Mouse (Mus musculus): ENCODE measurements around the gene Arhgef17. TPM values are rescaled to one million over a fixed set of nuclear protein-coding genes. Genes with fewer than 3 reads are reported as not detected.

Gene Arhgef17
- 7.3 and 7.6 TPM in 2 replicates for polyA plus RNA-seq (2015; fragmentation: Nextera tagmentation; extraction: Ambion mirVana)

DNA sequence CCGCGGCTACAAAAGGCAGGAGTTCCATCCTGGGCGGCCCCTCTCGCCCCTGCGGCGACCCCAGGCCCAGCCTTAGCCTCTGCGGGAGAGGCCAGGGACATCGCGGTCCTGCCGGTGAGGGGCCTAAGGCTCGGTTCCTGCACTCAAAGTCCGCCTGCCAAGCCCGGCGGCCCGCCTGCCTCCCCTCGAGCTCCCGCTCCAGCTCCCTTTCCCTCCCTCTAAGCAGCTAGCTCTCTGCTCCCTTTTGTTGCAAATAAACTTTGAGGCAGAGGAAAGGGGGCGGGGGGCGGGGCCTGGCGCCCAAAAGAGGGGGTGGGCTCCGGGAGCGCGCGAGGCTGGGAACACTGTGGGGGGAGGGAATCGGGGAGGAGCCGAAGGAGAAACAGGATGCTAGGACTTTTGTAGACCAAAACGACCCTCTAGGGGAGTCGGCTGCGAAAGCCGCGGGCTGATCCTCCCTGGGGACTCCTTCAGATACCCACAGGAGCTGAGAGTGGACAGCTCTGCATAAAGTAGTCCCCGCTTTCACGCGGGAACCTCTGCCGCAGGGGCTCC, at the start of gene Arhgef17:
Arhgef17 (minus strand) TSS at position 182 of the 555 bp plus-strand sequence.
- Histone ChIP-seq H3K9me3 (no peaks in the 10 kb centered on the region), H3K4me3 (peak within 1 kb of the TSS; percentile 55), H3K27ac (replicated peaks) (peak within 1 kb of the TSS; percentile 81), H3K9ac (replicated peaks) (peak within 1 kb of the TSS; percentile 50), H3K36me3 (no peaks in the 10 kb centered on the region), H3K4me2 (replicated peaks) (peak within 1 kb of the TSS; percentile 89), H3K27me3 (peaks cover 5% of the 10 kb centered on the region; the same call in 1 of the 2 replicates), H3K4me1 (peaks cover 53% of the 10 kb centered on the region)
- peak; percentile 79 for ATAC-seq (replicated peaks)
- WGBS, result 1% methylated on average over 34 of the region's 35 CpGs

DNA sequence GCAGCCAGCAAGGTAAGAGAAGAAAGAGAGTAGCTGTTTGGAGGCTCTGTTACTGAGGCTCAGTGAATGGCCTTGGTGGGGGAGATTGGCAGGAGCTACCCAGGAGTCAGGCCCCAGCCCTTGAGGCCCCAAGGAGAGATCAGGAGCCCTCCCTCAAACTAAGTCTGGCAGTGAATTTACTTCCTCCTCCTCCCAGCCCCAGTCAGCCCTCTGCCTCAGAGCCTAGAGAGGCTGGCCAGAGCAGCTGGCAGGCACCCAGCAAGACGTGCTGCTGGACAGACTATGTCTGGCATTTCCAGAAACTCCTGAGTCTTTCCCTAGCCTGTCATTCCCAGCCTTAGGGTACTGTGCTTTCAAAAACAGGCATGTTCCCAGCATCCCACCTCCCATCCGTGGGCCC, 47.3 kb upstream of the Arhgef17 start:
- Histone ChIP-seq H3K4me1 (peaks cover 6% of the 10 kb centered on the region), H3K4me3 (no peak overlapping the region), H3K9ac (replicated peaks) (no peak overlapping the region), H3K27me3 (peaks cover 4% of the 10 kb centered on the region; the same call in 1 of the 2 replicates), H3K9me3 (no peaks in the 10 kb centered on the region), H3K27ac (replicated peaks) (no peak overlapping the region), H3K36me3 (no peaks in the 10 kb centered on the region), H3K4me2 (replicated peaks) (no peak overlapping the region)
- 35% methylated on average over 2 of the region's 2 CpGs for WGBS
- no peak for ATAC-seq (replicated peaks)

GRCm38 (mm10) chr7:100978171-100978570, 46.3 kb upstream of the Arhgef17 start:
- ATAC-seq (replicated peaks), result no peak
- Histone ChIP-seq H3K4me3 (no peak overlapping the region), H3K27ac (replicated peaks) (no peak overlapping the region), H3K9me3 (no peaks in the 10 kb centered on the region), H3K36me3 (no peaks in the 10 kb centered on the region), H3K4me2 (replicated peaks) (no peak overlapping the region), H3K4me1 (peaks cover 9% of the 10 kb centered on the region), H3K9ac (replicated peaks) (no peak overlapping the region), H3K27me3 (peaks cover 9% of the 10 kb centered on the region; the same call in 1 of the 2 replicates)
- 90% methylated on average over 5 of the region's 5 CpGs for WGBS

DNA sequence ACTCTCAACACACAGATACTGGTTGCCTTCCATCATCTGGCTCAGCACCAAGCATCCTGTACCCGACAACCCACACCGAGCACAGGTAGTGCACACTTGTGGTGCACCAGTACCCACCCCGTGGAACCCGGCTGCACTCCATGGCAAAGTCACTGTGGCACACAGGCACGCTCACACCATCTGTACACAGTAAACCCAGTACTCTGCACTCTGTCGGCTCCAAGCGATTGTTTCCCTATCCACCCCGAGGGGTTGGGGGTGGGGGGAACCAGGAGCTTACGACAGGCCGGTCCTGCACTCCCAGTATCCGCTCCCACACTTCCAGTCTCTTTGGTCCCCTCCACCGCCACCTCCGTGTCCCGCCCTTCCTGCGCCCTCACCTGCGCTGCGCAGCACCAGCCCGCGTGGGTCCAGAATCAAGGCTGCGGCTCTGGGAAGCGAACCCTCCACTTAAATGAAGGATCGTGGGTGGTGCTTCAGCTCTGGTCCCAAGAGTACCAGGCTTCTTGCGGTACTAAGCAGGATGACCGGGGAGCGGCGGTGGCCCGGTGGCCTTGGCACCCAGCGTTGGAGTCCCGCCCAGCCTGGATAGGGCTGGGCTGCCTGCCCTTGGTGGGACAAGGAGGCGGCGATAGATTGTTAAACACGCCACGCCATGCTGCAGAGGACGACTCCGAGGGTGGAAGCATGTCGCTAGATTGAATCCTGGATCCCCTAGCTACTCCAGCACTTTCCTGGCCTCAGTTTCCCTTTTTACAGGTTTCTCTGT, 42.4 kb upstream of the Arhgef17 start, which contains the start of gene P2ry6:
P2ry6 (minus strand) TSS at position 515 of the 769 bp plus-strand sequence.
- H3K9ac ChIP-seq (replicated peaks), result peak within 1 kb of the TSS; percentile 11; the same call in 1 of the 2 replicates
- 3% methylated on average over 36 of the region's 36 CpGs for WGBS
- peaks cover 9% of the 10 kb centered on the region; the same call in 1 of the 2 replicates for H3K27me3 ChIP-seq
- peak; percentile 58 for ATAC-seq (replicated peaks)
- H3K4me2 ChIP-seq (replicated peaks), result peak within 1 kb of the TSS; percentile 43
- no peaks in the 10 kb centered on the region for H3K9me3 ChIP-seq
- H3K4me3 ChIP-seq, result peak within 1 kb of the TSS; percentile 29
- no peaks in the 10 kb centered on the region for H3K36me3 ChIP-seq
- peaks cover 9% of the 10 kb centered on the region for H3K4me1 ChIP-seq
- H3K27ac ChIP-seq (replicated peaks), result no peak within 1 kb of the TSS

- Histone ChIP-seq H3K27me3 (peaks cover 9% of the 10 kb centered on the region; the same call in 1 of the 2 replicates), H3K9me3 (no peaks in the 10 kb centered on the region), H3K9ac (replicated peaks) (no peak overlapping the region), H3K4me2 (replicated peaks) (no peak overlapping the region), H3K4me1 (peaks cover 9% of the 10 kb centered on the region), H3K27ac (replicated peaks) (no peak overlapping the region), H3K36me3 (no peaks in the 10 kb centered on the region), H3K4me3 (no peak overlapping the region)
- no peak for ATAC-seq (replicated peaks)
- 41% methylated on average over 3 of the region's 3 CpGs for WGBS
Observed at GRCm38 (mm10) chr7:100972875-100973274, 41.0 kb upstream of the Arhgef17 start.

GRCm38 (mm10) chr7:100968874-100969659, 37.2 kb upstream of the Arhgef17 start:
- H3K27ac ChIP-seq (replicated peaks), result no peak overlapping the region
- WGBS, result 81% methylated on average over 10 of the region's 10 CpGs
- H3K27me3 ChIP-seq, result peaks cover 5% of the 10 kb centered on the region; the same call in 1 of the 2 replicates
- H3K4me2 ChIP-seq (replicated peaks), result no peak overlapping the region
- peaks cover 2% of the 10 kb centered on the region for H3K4me1 ChIP-seq
- no peaks in the 10 kb centered on the region for H3K36me3 ChIP-seq
- no peaks in the 10 kb centered on the region for H3K9me3 ChIP-seq
- H3K4me3 ChIP-seq, result no peak overlapping the region
- ATAC-seq (replicated peaks), result no peak
- H3K9ac ChIP-seq (replicated peaks), result no peak overlapping the region

DNA sequence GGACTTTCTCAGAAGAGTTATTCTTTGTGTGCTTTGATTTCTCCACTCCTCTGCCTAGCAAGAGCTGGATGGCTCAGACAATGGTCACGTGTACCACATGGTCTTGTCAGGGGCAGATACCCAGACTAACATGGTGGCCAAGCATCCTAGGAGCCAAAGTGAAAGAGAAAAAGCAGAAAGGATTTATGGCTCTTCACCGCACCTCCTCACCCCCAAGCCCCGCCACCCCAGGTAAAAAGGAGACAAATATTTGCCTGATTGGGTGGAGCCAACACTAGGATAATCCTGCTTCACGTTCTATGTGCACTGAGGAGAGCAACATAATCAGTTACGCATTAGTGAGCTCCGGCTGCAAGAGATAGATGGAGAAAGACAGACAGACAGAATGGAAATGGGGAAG, 36.5 kb upstream of the Arhgef17 start:
- Histone ChIP-seq H3K9me3 (no peaks in the 10 kb centered on the region), H3K4me3 (no peak overlapping the region), H3K4me1 (no peaks in the 10 kb centered on the region), H3K36me3 (no peaks in the 10 kb centered on the region), H3K27me3 (peaks cover 3% of the 10 kb centered on the region; the same call in 1 of the 2 replicates), H3K9ac (replicated peaks) (no peak overlapping the region), H3K27ac (replicated peaks) (no peak overlapping the region), H3K4me2 (replicated peaks) (no peak overlapping the region)
- no peak for ATAC-seq (replicated peaks)
- WGBS, result 80% methylated on average over 6 of the region's 6 CpGs

DNA sequence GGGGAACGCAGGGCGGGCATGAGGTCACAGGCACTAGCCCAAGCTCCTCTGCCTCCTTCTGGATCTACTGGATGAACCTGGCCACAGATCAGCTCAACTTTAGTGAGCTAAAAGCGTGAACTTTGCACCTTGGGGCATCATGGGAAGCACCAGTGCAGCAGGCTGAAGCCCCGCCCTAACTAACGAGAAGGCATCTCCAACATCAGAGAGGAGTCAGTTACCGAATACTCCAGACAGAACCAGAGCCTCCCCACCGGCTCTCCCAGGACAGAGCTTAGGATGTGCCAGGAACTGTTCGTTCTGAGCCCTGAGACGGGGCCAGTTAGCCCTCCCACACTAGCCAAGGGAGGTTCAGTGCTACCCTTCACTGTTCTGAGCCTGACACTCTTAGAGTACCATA, 35.9 kb upstream of the Arhgef17 start:
- Histone ChIP-seq H3K4me2 (replicated peaks) (no peak overlapping the region), H3K4me3 (no peak overlapping the region), H3K36me3 (no peaks in the 10 kb centered on the region), H3K4me1 (no peaks in the 10 kb centered on the region), H3K9me3 (no peaks in the 10 kb centered on the region), H3K9ac (replicated peaks) (no peak overlapping the region), H3K27ac (replicated peaks) (no peak overlapping the region), H3K27me3 (no peaks in the 10 kb centered on the region)
- 82% methylated on average over 9 of the region's 9 CpGs for WGBS
- ATAC-seq (replicated peaks), result no peak

DNA sequence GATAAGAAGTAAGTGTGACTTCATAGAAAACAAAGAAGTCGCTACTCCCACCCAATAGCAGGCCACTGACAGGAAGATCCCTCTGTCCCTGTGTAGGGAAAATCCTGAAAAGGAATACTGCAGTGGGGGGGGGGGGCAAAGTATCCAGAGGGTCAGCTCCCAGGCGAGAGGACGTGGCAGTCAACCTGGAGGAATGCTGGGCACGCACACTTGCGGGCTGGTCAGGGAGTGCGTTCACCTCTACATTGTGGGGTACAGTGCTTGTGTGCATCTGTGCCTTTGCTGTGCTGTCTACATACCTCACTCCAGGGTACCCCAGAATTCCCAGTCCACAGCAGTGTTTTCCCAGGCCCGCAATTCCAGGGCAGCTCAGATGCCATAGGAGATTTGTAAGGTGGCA, 34.1 kb upstream of the Arhgef17 start:
- ATAC-seq (replicated peaks), result no peak
- no peak overlapping the region for H3K4me2 ChIP-seq (replicated peaks)
- no peaks in the 10 kb centered on the region for H3K4me1 ChIP-seq
- H3K9me3 ChIP-seq, result no peaks in the 10 kb centered on the region
- no peak overlapping the region for H3K9ac ChIP-seq (replicated peaks)
- H3K36me3 ChIP-seq, result no peaks in the 10 kb centered on the region
- no peak overlapping the region for H3K4me3 ChIP-seq
- 72% methylated on average over 7 of the region's 7 CpGs for WGBS
- H3K27ac ChIP-seq (replicated peaks), result no peak overlapping the region
- H3K27me3 ChIP-seq, result no peaks in the 10 kb centered on the region

GRCm38 (mm10) chr7:100965079-100965478, 33.2 kb upstream of the Arhgef17 start:
- peak; percentile 23; the same call in 1 of the 2 replicates for ATAC-seq (replicated peaks)
- Histone ChIP-seq H3K36me3 (no peaks in the 10 kb centered on the region), H3K9ac (replicated peaks) (no peak overlapping the region), H3K4me3 (no peak overlapping the region), H3K4me1 (no peaks in the 10 kb centered on the region), H3K9me3 (no peaks in the 10 kb centered on the region), H3K27ac (replicated peaks) (no peak overlapping the region), H3K27me3 (no peaks in the 10 kb centered on the region), H3K4me2 (replicated peaks) (no peak overlapping the region)
- 33% methylated on average over 4 of the region's 4 CpGs for WGBS

- WGBS, result 59% methylated on average over 6 of the region's 6 CpGs
Observed at GRCm38 (mm10) chr7:100964242-100964641, 32.3 kb upstream of the Arhgef17 start.

DNA sequence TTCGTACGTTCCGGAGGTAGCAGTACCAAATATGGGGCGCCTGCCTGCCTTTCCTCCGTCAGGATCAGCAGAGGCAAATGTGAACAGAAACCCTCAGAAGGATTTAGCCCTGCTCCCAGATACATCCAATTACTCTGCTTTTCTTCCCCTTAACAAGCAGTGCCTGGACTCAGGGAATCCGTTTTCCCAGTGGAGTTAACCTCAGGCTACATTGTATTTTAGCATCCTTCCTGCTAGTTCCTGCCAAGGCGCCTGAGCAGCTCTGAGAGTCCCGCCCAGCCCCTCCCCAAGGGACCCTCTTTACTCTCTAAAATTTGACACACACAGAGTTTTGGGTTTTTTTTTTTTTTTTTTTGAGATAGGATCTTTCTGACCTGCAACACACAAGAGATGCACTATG, 31.5 kb upstream of the Arhgef17 start:
- Histone ChIP-seq H3K4me1 (no peaks in the 10 kb centered on the region), H3K27ac (replicated peaks) (no peak overlapping the region)
- WGBS, result 62% methylated on average over 8 of the region's 8 CpGs

More at GRCm38 (mm10) chr7:100964242-100964641, 32.3 kb upstream of the Arhgef17 start:
- Histone ChIP-seq H3K4me1 (no peaks in the 10 kb centered on the region), H3K9ac (replicated peaks) (no peak overlapping the region), H3K9me3 (no peaks in the 10 kb centered on the region), H3K27ac (replicated peaks) (no peak overlapping the region), H3K4me2 (replicated peaks) (no peak overlapping the region), H3K36me3 (no peaks in the 10 kb centered on the region), H3K4me3 (no peak overlapping the region), H3K27me3 (no peaks in the 10 kb centered on the region)
- ATAC-seq (replicated peaks), result no peak

More for the DNA sequence above, 31.5 kb upstream of the Arhgef17 start:
- Histone ChIP-seq H3K4me3 (no peak overlapping the region), H3K4me2 (replicated peaks) (no peak overlapping the region), H3K36me3 (no peaks in the 10 kb centered on the region), H3K9ac (replicated peaks) (no peak overlapping the region), H3K9me3 (no peaks in the 10 kb centered on the region), H3K27me3 (no peaks in the 10 kb centered on the region)
- no peak for ATAC-seq (replicated peaks)

All from forebrain, embryonic 15.5 days (tissue).